Mouse (Mus musculus): Measurements from ENCODE around the gene Zfp36l2. TPM values are rescaled to one million over a fixed set of nuclear protein-coding genes. Genes with fewer than 3 reads are reported as not detected.
"Not testable (repeated sequence)": the region's sequence is repeated elsewhere in the genome, so short reads cannot be mapped to it uniquely, and the experiment has no call there.

The Zfp36l2 gene
- polyA plus RNA-seq, 1 experiment = 45.9 TPM

DNA sequence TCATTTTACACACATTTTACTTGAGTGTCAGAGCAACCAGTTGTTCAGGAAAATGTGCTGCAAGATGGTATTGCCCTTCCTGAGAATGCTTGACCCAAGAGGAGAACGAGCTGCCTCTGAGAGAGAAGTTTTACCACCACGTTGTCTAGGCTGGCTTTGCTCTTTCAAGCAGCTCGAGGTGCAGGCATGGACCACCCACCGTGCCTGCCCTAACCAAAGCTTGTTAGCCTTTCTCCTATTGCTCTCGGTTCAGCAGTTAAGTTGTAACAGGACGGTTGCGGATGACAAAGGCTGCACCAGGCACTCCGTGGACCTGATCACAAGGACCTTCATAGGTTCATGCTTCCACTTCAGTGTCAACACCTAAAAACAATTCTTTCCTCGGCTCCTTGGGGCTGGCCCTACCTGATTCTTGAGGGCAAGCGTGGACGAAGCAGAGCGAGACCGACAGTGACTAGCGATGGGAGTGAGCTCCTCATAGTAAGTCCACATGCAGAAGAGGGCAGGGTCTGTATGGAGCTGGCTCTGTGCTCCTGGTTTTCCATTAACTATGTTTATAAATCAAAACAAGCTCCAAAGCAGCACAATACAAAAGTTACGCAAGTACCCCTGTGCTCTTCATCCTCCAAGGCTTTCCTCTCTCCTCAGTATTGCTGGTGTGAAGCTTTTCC, 36.6 kb upstream of the Zfp36l2 start:
- Histone ChIP-seq H3K4me3 (no peak overlapping the region), H3ac (ENCODE audit: control insufficient read depth, insufficient read length) (no peak overlapping the region), H3K36me3 (ENCODE audit: control insufficient read depth, insufficient read depth) (peaks cover 17% of the 10 kb centered on the region), H3K4me2 (ENCODE audit: low read depth) (no peak overlapping the region), H3K27me3 (ENCODE audit: control insufficient read depth, insufficient read depth, insufficient read length) (no peaks in the 10 kb centered on the region), H3K79me2 (ENCODE audit: control insufficient read depth, insufficient read depth) (no peaks in the 10 kb centered on the region)
- TF ChIP-seq MYOG (IDR thresholded peaks at IDR 0.05; ENCODE audit: control insufficient read depth in 1 of 3, insufficient read depth in 1 of 3, insufficient read length in 2 of 3, low read depth in 2 of 3) (no peak), CEBPB (IDR thresholded peaks at IDR 0.05; ENCODE audit: insufficient read depth, poor library complexity, severe bottlenecking) (no peak), SRF (IDR thresholded peaks at IDR 0.05; ENCODE audit: control insufficient read depth, insufficient read length, low read depth) (no peak), POLR2AphosphoS2 (IDR thresholded peaks at IDR 0.05; ENCODE audit: insufficient read length, low read depth) (no peak), POLR2A (IDR thresholded peaks at IDR 0.05; ENCODE audit: insufficient read length, low read depth) (no peak), MAX (IDR thresholded peaks at IDR 0.05; ENCODE audit: low read depth) (no peak), MYOD1 (IDR thresholded peaks at IDR 0.05; ENCODE audit: control insufficient read depth in 1 of 3, insufficient read length in 2 of 3, low read depth in 2 of 3) (no peak), REST (IDR thresholded peaks at IDR 0.05; ENCODE audit: insufficient read depth, insufficient read length) (no peak), E2F4 (IDR thresholded peaks at IDR 0.05; ENCODE audit: insufficient read depth) (no peak), USF1 (IDR thresholded peaks at IDR 0.05; ENCODE audit: low read depth) (no peak)

GRCm38 (mm10) chr17:84218841-84219240, 31.1 kb upstream of the Zfp36l2 start:
- not testable (repeated sequence) for H3K79me2 ChIP-seq (ENCODE audit: control insufficient read depth, insufficient read depth); H3K36me3 ChIP-seq (ENCODE audit: control insufficient read depth, insufficient read depth); H3K4me3 ChIP-seq; H3ac ChIP-seq (ENCODE audit: control insufficient read depth, insufficient read length); H3K27me3 ChIP-seq (ENCODE audit: control insufficient read depth, insufficient read depth, insufficient read length); H3K4me2 ChIP-seq (ENCODE audit: low read depth)

GRCm38 (mm10) chr17:84217696-84218095, 29.9 kb upstream of the Zfp36l2 start:
- H3K27me3 ChIP-seq (ENCODE audit: control insufficient read depth, insufficient read depth, insufficient read length) = no peaks in the 10 kb centered on the region
- H3ac ChIP-seq (ENCODE audit: control insufficient read depth, insufficient read length) = no peak overlapping the region
- TF ChIP-seq REST (IDR thresholded peaks at IDR 0.05; ENCODE audit: insufficient read depth, insufficient read length) = no peak
- TF ChIP-seq TCF3 (IDR thresholded peaks at IDR 0.05; ENCODE audit: insufficient read length, low read depth) = no peak
- H3K36me3 ChIP-seq (ENCODE audit: control insufficient read depth, insufficient read depth) = peaks cover 5% of the 10 kb centered on the region
- no peak overlapping the region for H3K4me2 ChIP-seq (ENCODE audit: low read depth)
- no peaks in the 10 kb centered on the region for H3K79me2 ChIP-seq (ENCODE audit: control insufficient read depth, insufficient read depth)
- no peak overlapping the region for H3K4me3 ChIP-seq

- no peak overlapping the region for H3K4me3 ChIP-seq
- H3K36me3 ChIP-seq (ENCODE audit: control insufficient read depth, insufficient read depth) = peaks cover 7% of the 10 kb centered on the region
- H3K4me2 ChIP-seq (ENCODE audit: low read depth) = no peak overlapping the region
- no peaks in the 10 kb centered on the region for H3K79me2 ChIP-seq (ENCODE audit: control insufficient read depth, insufficient read depth)
- no peak overlapping the region for H3ac ChIP-seq (ENCODE audit: control insufficient read depth, insufficient read length)
- H3K27me3 ChIP-seq (ENCODE audit: control insufficient read depth, insufficient read depth, insufficient read length) = no peaks in the 10 kb centered on the region
- no peak for TF ChIP-seq POLR2AphosphoS2 (IDR thresholded peaks at IDR 0.05; ENCODE audit: insufficient read length, low read depth)
- TF ChIP-seq MAX (IDR thresholded peaks at IDR 0.05; ENCODE audit: low read depth) = no peak
- TF ChIP-seq TCF12 (IDR thresholded peaks at IDR 0.05; ENCODE audit: insufficient read depth, poor library complexity, severe bottlenecking) = no peak
- TF ChIP-seq MYOD1 (IDR thresholded peaks at IDR 0.05; ENCODE audit: control insufficient read depth in 1 of 3, insufficient read length in 2 of 3, low read depth in 2 of 3) = no peak
- TF ChIP-seq USF1 (IDR thresholded peaks at IDR 0.05; ENCODE audit: low read depth) = no peak
- TF ChIP-seq MYOG (IDR thresholded peaks at IDR 0.05; ENCODE audit: control insufficient read depth in 1 of 3, insufficient read depth in 1 of 3, insufficient read length in 2 of 3, low read depth in 2 of 3) = no peak
- no peak for TF ChIP-seq POLR2A (IDR thresholded peaks at IDR 0.05; ENCODE audit: insufficient read length, low read depth)
Measured at GRCm38 (mm10) chr17:84215264-84215960, 27.7 kb upstream of the Zfp36l2 start.

- Histone ChIP-seq H3K27me3 (ENCODE audit: control insufficient read depth, insufficient read depth, insufficient read length) (no peaks in the 10 kb centered on the region), H3K4me3 (no peak overlapping the region), H3ac (ENCODE audit: control insufficient read depth, insufficient read length) (no peak overlapping the region), H3K4me2 (ENCODE audit: low read depth) (no peak overlapping the region), H3K79me2 (ENCODE audit: control insufficient read depth, insufficient read depth) (no peaks in the 10 kb centered on the region), H3K36me3 (ENCODE audit: control insufficient read depth, insufficient read depth) (peaks cover 3% of the 10 kb centered on the region)
- TF ChIP-seq MYOD1 (IDR thresholded peaks at IDR 0.05; ENCODE audit: control insufficient read depth in 1 of 3, insufficient read length in 2 of 3, low read depth in 2 of 3) = no peak
- TF ChIP-seq TCF3 (IDR thresholded peaks at IDR 0.05; ENCODE audit: insufficient read length, low read depth) = no peak
- no peak for TF ChIP-seq USF1 (IDR thresholded peaks at IDR 0.05; ENCODE audit: low read depth)
- TF ChIP-seq POLR2A (IDR thresholded peaks at IDR 0.05; ENCODE audit: insufficient read length, low read depth) = no peak
- TF ChIP-seq SRF (IDR thresholded peaks at IDR 0.05; ENCODE audit: control insufficient read depth, insufficient read length, low read depth) = no peak
- TF ChIP-seq TCF12 (IDR thresholded peaks at IDR 0.05; ENCODE audit: insufficient read depth, poor library complexity, severe bottlenecking) = no peak
- TF ChIP-seq MAX (IDR thresholded peaks at IDR 0.05; ENCODE audit: low read depth) = no peak
- no peak for TF ChIP-seq E2F4 (IDR thresholded peaks at IDR 0.05; ENCODE audit: insufficient read depth)
- no peak for TF ChIP-seq MYOG (IDR thresholded peaks at IDR 0.05; ENCODE audit: control insufficient read depth in 1 of 3, insufficient read depth in 1 of 3, insufficient read length in 2 of 3, low read depth in 2 of 3)
- no peak for TF ChIP-seq CEBPB (IDR thresholded peaks at IDR 0.05; ENCODE audit: insufficient read depth, poor library complexity, severe bottlenecking)
- no peak for TF ChIP-seq POLR2AphosphoS2 (IDR thresholded peaks at IDR 0.05; ENCODE audit: insufficient read length, low read depth)
- no peak for TF ChIP-seq REST (IDR thresholded peaks at IDR 0.05; ENCODE audit: insufficient read depth, insufficient read length)
Measured at GRCm38 (mm10) chr17:84213464-84213863, 25.7 kb upstream of the Zfp36l2 start.

Measured in myocyte (in vitro differentiated cells).